23 mouse cellular contexts compared by ENCODE assay signal in the genomic region with DNA sequence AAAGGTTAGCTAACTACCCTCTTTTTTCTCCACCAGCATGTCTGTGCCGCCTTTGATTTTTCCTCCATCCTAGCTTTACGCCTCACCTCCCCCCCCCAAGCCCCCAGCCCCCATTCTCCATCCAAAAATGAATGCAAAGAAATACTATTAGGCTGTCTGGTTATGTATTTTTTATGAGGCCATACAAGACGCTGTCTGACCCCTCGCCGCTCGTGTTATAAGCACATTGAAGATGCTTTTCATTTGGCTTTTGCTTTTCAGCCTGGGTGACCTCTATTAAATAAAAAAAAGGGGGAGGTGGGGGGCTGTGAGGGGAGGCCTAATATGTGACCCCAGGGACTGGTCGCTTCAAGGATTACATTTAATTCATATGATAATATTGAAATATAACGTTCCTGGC. TPM values are rescaled to one million over a fixed set of nuclear protein-coding genes. Genes with fewer than 3 reads are reported as not detected.
A peak's percentile ranks its signal among the peaks of the same experiment; 100 is the strongest.
DNase-seq lines count a peak whose midpoint lies in the region; ATAC-seq lines count a peak whose summit lies in the region.
"Had no signal": no experiment of that assay in that cellular context is flagged by ENCODE, and none has a peak within 500 bp of the region (broad histone marks: within the 10 kb centered on the region; RNA-seq: fewer than 3 reads in every experiment).

No protein-coding gene starts in this region.

- H3K36me3 ChIP-seq in midbrain, embryonic 12.5 days, result no peaks in the 10 kb centered on the region
- no peaks in the 10 kb centered on the region for H3K36me3 ChIP-seq in midbrain, embryonic 11.5 days (ENCODE audit: control insufficient read depth, insufficient read depth, low read length)
- no peaks in the 10 kb centered on the region for H3K36me3 ChIP-seq in hindbrain, embryonic 13.5 days
- no peaks in the 10 kb centered on the region for H3K36me3 ChIP-seq in midbrain, embryonic 15.5 days (replicated peaks)
- H3K36me3 ChIP-seq: embryonic facial prominence, embryonic 15.5 days; G1E; heart, embryonic 13.5 days had no signal

- H3K9ac ChIP-seq in midbrain, embryonic 12.5 days (replicated peaks), result no peak overlapping the region
- no peak overlapping the region for H3K9ac ChIP-seq in midbrain, embryonic 11.5 days (ENCODE audit: low read length)
- peak overlapping the region; percentile 5; the same call in 1 of the 2 replicates for H3K9ac ChIP-seq in hindbrain, embryonic 13.5 days
- no peak overlapping the region for H3K9ac ChIP-seq in midbrain, embryonic 15.5 days
- H3K9ac ChIP-seq: embryonic facial prominence, embryonic 15.5 days; heart, embryonic 13.5 days had no signal

- peaks cover 9% of the 10 kb centered on the region for H3K27me3 ChIP-seq in midbrain, embryonic 12.5 days
- H3K27me3 ChIP-seq in midbrain, embryonic 11.5 days (ENCODE audit: control insufficient read depth, insufficient read depth, low read length), result no peaks in the 10 kb centered on the region
- peaks cover 11% of the 10 kb centered on the region for H3K27me3 ChIP-seq in hindbrain, embryonic 13.5 days
- no peaks in the 10 kb centered on the region for H3K27me3 ChIP-seq in midbrain, embryonic 15.5 days (replicated peaks)
- H3K27me3 ChIP-seq: CH12.LX had no signal

- no peak for DNase-seq in midbrain, embryonic 11.5 days (ENCODE audit: low spot score, missing footprints)
- DNase-seq in cerebellum, adult 9-10 months, result no peak
- no peak for DNase-seq in gastrocnemius, postnatal 36 days
- no peak for DNase-seq in lung, postnatal 25 days (ENCODE audit: low spot score)
- DNase-seq: B cell, adult 2 months; cerebellum, adult 18-20 months; cerebellum, postnatal 36 days; gastrocnemius, postnatal 10 days; heart, adult 2 months; heart, postnatal 14 days; kidney, adult 11 months; kidney, postnatal 10 days; left cerebral cortex, postnatal 4 days had no signal

- no peak overlapping the region for H3K4me2 ChIP-seq in midbrain, embryonic 12.5 days (replicated peaks)
- H3K4me2 ChIP-seq in midbrain, embryonic 11.5 days, result no peak overlapping the region
- H3K4me2 ChIP-seq in hindbrain, embryonic 13.5 days, result no peak overlapping the region
- H3K4me2 ChIP-seq in midbrain, embryonic 15.5 days, result no peak overlapping the region
- H3K4me2 ChIP-seq: embryonic facial prominence, embryonic 15.5 days; heart, embryonic 13.5 days had no signal

- peak overlapping the region; percentile 75 for H3K27ac ChIP-seq in midbrain, embryonic 12.5 days (replicated peaks)
- H3K27ac ChIP-seq in midbrain, embryonic 11.5 days (ENCODE audit: low read depth, low read length), result no peak overlapping the region
- H3K27ac ChIP-seq in hindbrain, embryonic 13.5 days, result peak overlapping the region; percentile 82
- peak overlapping the region; percentile 89 for H3K27ac ChIP-seq in midbrain, embryonic 15.5 days
- H3K27ac ChIP-seq: embryonic facial prominence, embryonic 15.5 days; heart, adult 2 months; heart, embryonic 13.5 days; left cerebral cortex, adult 2 months had no signal

- H3K9me3 ChIP-seq in midbrain, embryonic 12.5 days, result no peaks in the 10 kb centered on the region
- no peaks in the 10 kb centered on the region for H3K9me3 ChIP-seq in midbrain, embryonic 11.5 days (ENCODE audit: control insufficient read depth, low read length)
- no peaks in the 10 kb centered on the region for H3K9me3 ChIP-seq in hindbrain, embryonic 13.5 days
- no peaks in the 10 kb centered on the region for H3K9me3 ChIP-seq in midbrain, embryonic 15.5 days
- H3K9me3 ChIP-seq: embryonic facial prominence, embryonic 15.5 days; heart, embryonic 13.5 days had no signal

- intact Hi-C loops in gastrocnemius, postnatal 36 days (cut with DNase I), result no loop called here

- WGBS in midbrain, embryonic 12.5 days, result 29% methylated on average over 8 of the region's 8 CpGs
- 47% methylated on average over 8 of the region's 8 CpGs for WGBS in midbrain, embryonic 11.5 days
- WGBS in hindbrain, embryonic 13.5 days, result 35% methylated on average over 8 of the region's 8 CpGs
- 38% methylated on average over 8 of the region's 8 CpGs for WGBS in midbrain, embryonic 15.5 days

- H3K4me1 ChIP-seq in midbrain, embryonic 12.5 days, result peaks cover 44% of the 10 kb centered on the region
- peaks cover 27% of the 10 kb centered on the region for H3K4me1 ChIP-seq in midbrain, embryonic 11.5 days (ENCODE audit: control insufficient read depth, insufficient read depth, low read length)
- H3K4me1 ChIP-seq in hindbrain, embryonic 13.5 days (replicated peaks), result peaks cover 54% of the 10 kb centered on the region
- peaks cover 45% of the 10 kb centered on the region for H3K4me1 ChIP-seq in midbrain, embryonic 15.5 days

- no peak overlapping the region for H3K4me3 ChIP-seq in midbrain, embryonic 12.5 days
- no peak overlapping the region for H3K4me3 ChIP-seq in midbrain, embryonic 11.5 days (ENCODE audit: low read depth, low read length)
- no peak overlapping the region for H3K4me3 ChIP-seq in hindbrain, embryonic 13.5 days
- no peak overlapping the region for H3K4me3 ChIP-seq in midbrain, embryonic 15.5 days
- H3K4me3 ChIP-seq: embryonic facial prominence, embryonic 15.5 days; heart, adult 2 months; heart, embryonic 13.5 days; left cerebral cortex, adult 2 months had no signal

- no peak for ATAC-seq in midbrain, embryonic 12.5 days (ENCODE audit: low FRiP score, low read depth)
- ATAC-seq in midbrain, embryonic 11.5 days (ENCODE audit: low FRiP score), result no peak
- no peak for ATAC-seq in hindbrain, embryonic 13.5 days (ENCODE audit: low FRiP score)
- ATAC-seq in midbrain, embryonic 15.5 days (replicated peaks), result no peak
- ATAC-seq: forebrain, embryonic 14.5 days; Patski had no signal

RNA-seq across cellular contexts. Expression of a gene that starts 2.3 kb away (rescaled TPM):
- 48.9 and 52.0 TPM in 2 replicates for polyA plus RNA-seq in midbrain, embryonic 12.5 days (2016; fragmentation: Nextera tagmentation; extraction: Ambion mirVana)
- 23.4 and 26.8 TPM in 2 replicates for polyA plus RNA-seq in midbrain, embryonic 11.5 days (2014; fragmentation: Nextera tagmentation; extraction: Ambion mirVana)
- polyA plus RNA-seq in hindbrain, embryonic 13.5 days (2015; fragmentation: Nextera tagmentation; extraction: Ambion mirVana), result 36.9 and 42.0 TPM in 2 replicates
- polyA plus RNA-seq in midbrain, embryonic 15.5 days (2015; fragmentation: Nextera tagmentation; extraction: Ambion mirVana), result 59.0 and 60.2 TPM in 2 replicates
- 10 to 100 TPM; 12.7 to 13.4 TPM for total RNA-seq in gastrocnemius, postnatal 36 days (2021)
- polyA plus RNA-seq: G1E had no signal
